Mouse (Mus musculus): ENCODE measurements at regions not wholly inside any gene's neighbourhood (a gene's known extent, or its start where the extent isn't known, plus 50 kb on each side); places are given as distances from the start of the nearest gene placed in this dataset.

GRCm38 (mm10) chr1:51644399-51644798 lies 166.2 kb upstream of the Nabp1 start:
- Histone ChIP-seq H3K36me3 (no peaks in the 10 kb centered on the region), H3K4me3 (replicated peaks) (no peak overlapping the region), H3K27ac (no peak overlapping the region), H3K9ac (replicated peaks) (no peak overlapping the region), H3K27me3 (no peaks in the 10 kb centered on the region), H3K4me2 (no peak overlapping the region), H3K4me1 (replicated peaks) (no peaks in the 10 kb centered on the region), H3K9me3 (no peaks in the 10 kb centered on the region)
- ATAC-seq (ENCODE audit: insufficient number of reproducible peaks, insufficient read depth, low FRiP score, low TSS enrichment, low read depth), result no peak
- WGBS, result 19% methylated on average over 2 of the region's 2 CpGs

GRCm38 (mm10) chr1:51643640-51644039 lies 165.4 kb upstream of the Nabp1 start:
- Histone ChIP-seq H3K4me3 (replicated peaks) (no peak overlapping the region), H3K9ac (replicated peaks) (no peak overlapping the region), H3K9me3 (no peaks in the 10 kb centered on the region), H3K36me3 (no peaks in the 10 kb centered on the region), H3K4me1 (replicated peaks) (no peaks in the 10 kb centered on the region), H3K4me2 (no peak overlapping the region), H3K27me3 (no peaks in the 10 kb centered on the region), H3K27ac (no peak overlapping the region)
- ATAC-seq (ENCODE audit: insufficient number of reproducible peaks, insufficient read depth, low FRiP score, low TSS enrichment, low read depth), result no peak
- 57% methylated on average over 3 of the region's 3 CpGs for WGBS

GRCm38 (mm10) chr1:51638519-51639302 lies 160.5 kb upstream of the Nabp1 start:
- ATAC-seq (ENCODE audit: insufficient number of reproducible peaks, insufficient read depth, low FRiP score, low TSS enrichment, low read depth), result no peak
- Histone ChIP-seq H3K27me3 (no peaks in the 10 kb centered on the region), H3K4me3 (replicated peaks) (no peak overlapping the region), H3K36me3 (no peaks in the 10 kb centered on the region), H3K4me2 (no peak overlapping the region), H3K27ac (no peak overlapping the region), H3K9me3 (no peaks in the 10 kb centered on the region), H3K4me1 (replicated peaks) (peaks cover 5% of the 10 kb centered on the region; the same call in 1 of the 2 replicates), H3K9ac (replicated peaks) (no peak overlapping the region)
- WGBS, result 71% methylated on average over 6 of the region's 6 CpGs

GRCm38 (mm10) chr1:51635881-51636515 lies 157.8 kb upstream of the Nabp1 start:
- peaks cover 12% of the 10 kb centered on the region for H3K4me1 ChIP-seq (replicated peaks)
- H3K4me3 ChIP-seq (replicated peaks), result no peak overlapping the region
- H3K4me2 ChIP-seq, result no peak overlapping the region
- ATAC-seq (ENCODE audit: insufficient number of reproducible peaks, insufficient read depth, low FRiP score, low TSS enrichment, low read depth), result no peak
- no peak overlapping the region for H3K9ac ChIP-seq (replicated peaks)
- 42% methylated on average over 7 of the region's 7 CpGs for WGBS
- no peaks in the 10 kb centered on the region for H3K9me3 ChIP-seq
- H3K27me3 ChIP-seq, result no peaks in the 10 kb centered on the region
- H3K27ac ChIP-seq, result no peak overlapping the region
- H3K36me3 ChIP-seq, result no peaks in the 10 kb centered on the region

GRCm38 (mm10) chr1:51633795-51634194 lies 155.6 kb upstream of the Nabp1 start:
- no peak overlapping the region for H3K27ac ChIP-seq
- no peaks in the 10 kb centered on the region for H3K27me3 ChIP-seq
- H3K9me3 ChIP-seq, result no peaks in the 10 kb centered on the region
- ATAC-seq (ENCODE audit: insufficient number of reproducible peaks, insufficient read depth, low FRiP score, low TSS enrichment, low read depth), result no peak
- H3K4me3 ChIP-seq (replicated peaks), result no peak overlapping the region
- 74% methylated on average over 5 of the region's 5 CpGs for WGBS
- no peaks in the 10 kb centered on the region for H3K36me3 ChIP-seq
- no peak overlapping the region for H3K9ac ChIP-seq (replicated peaks)
- H3K4me1 ChIP-seq (replicated peaks), result peaks cover 12% of the 10 kb centered on the region
- H3K4me2 ChIP-seq, result no peak overlapping the region

GRCm38 (mm10) chr1:51632851-51633250 lies 154.6 kb upstream of the Nabp1 start:
- Histone ChIP-seq H3K4me3 (replicated peaks) (no peak overlapping the region), H3K4me1 (replicated peaks) (peaks cover 12% of the 10 kb centered on the region), H3K9ac (replicated peaks) (no peak overlapping the region), H3K4me2 (no peak overlapping the region), H3K27me3 (no peaks in the 10 kb centered on the region), H3K36me3 (no peaks in the 10 kb centered on the region), H3K9me3 (no peaks in the 10 kb centered on the region), H3K27ac (no peak overlapping the region)
- ATAC-seq (ENCODE audit: insufficient number of reproducible peaks, insufficient read depth, low FRiP score, low TSS enrichment, low read depth), result no peak
- 89% methylated on average over 4 of the region's 4 CpGs for WGBS

- no peak overlapping the region for H3K4me3 ChIP-seq (replicated peaks)
- ATAC-seq (ENCODE audit: insufficient number of reproducible peaks, insufficient read depth, low FRiP score, low TSS enrichment, low read depth), result no peak
- 72% methylated on average over 1 of the region's 1 CpGs for WGBS
- no peak overlapping the region for H3K9ac ChIP-seq (replicated peaks)
- no peaks in the 10 kb centered on the region for H3K9me3 ChIP-seq
- H3K4me1 ChIP-seq (replicated peaks), result peaks cover 7% of the 10 kb centered on the region
- H3K36me3 ChIP-seq, result no peaks in the 10 kb centered on the region
- no peak overlapping the region for H3K4me2 ChIP-seq
- no peak overlapping the region for H3K27ac ChIP-seq
- no peaks in the 10 kb centered on the region for H3K27me3 ChIP-seq
Observed at GRCm38 (mm10) chr1:51629848-51630247, 151.6 kb upstream of the Nabp1 start.

GRCm38 (mm10) chr1:51628137-51628793 lies 150.0 kb upstream of the Nabp1 start:
- H3K27me3 ChIP-seq, result no peaks in the 10 kb centered on the region
- no peak overlapping the region for H3K27ac ChIP-seq
- H3K4me1 ChIP-seq (replicated peaks), result peaks cover 16% of the 10 kb centered on the region
- no peaks in the 10 kb centered on the region for H3K9me3 ChIP-seq
- H3K9ac ChIP-seq (replicated peaks), result no peak overlapping the region
- no peak overlapping the region for H3K4me3 ChIP-seq (replicated peaks)
- H3K36me3 ChIP-seq, result no peaks in the 10 kb centered on the region
- H3K4me2 ChIP-seq, result no peak overlapping the region
- no peak for ATAC-seq (ENCODE audit: insufficient number of reproducible peaks, insufficient read depth, low FRiP score, low TSS enrichment, low read depth)
- 62% methylated on average over 5 of the region's 5 CpGs for WGBS

GRCm38 (mm10) chr1:51626303-51626702 lies 148.1 kb upstream of the Nabp1 start:
- WGBS, result 91% methylated on average over 9 of the region's 9 CpGs
- Histone ChIP-seq H3K9me3 (no peaks in the 10 kb centered on the region), H3K4me2 (no peak overlapping the region), H3K27me3 (no peaks in the 10 kb centered on the region), H3K36me3 (no peaks in the 10 kb centered on the region), H3K4me3 (replicated peaks) (no peak overlapping the region), H3K4me1 (replicated peaks) (peaks cover 11% of the 10 kb centered on the region), H3K9ac (replicated peaks) (no peak overlapping the region), H3K27ac (no peak overlapping the region)
- no peak for ATAC-seq (ENCODE audit: insufficient number of reproducible peaks, insufficient read depth, low FRiP score, low TSS enrichment, low read depth)

GRCm38 (mm10) chr1:51625079-51625478 lies 146.9 kb upstream of the Nabp1 start:
- Histone ChIP-seq H3K4me1 (replicated peaks) (peaks cover 9% of the 10 kb centered on the region; the same call in 1 of the 2 replicates), H3K27me3 (no peaks in the 10 kb centered on the region), H3K4me2 (no peak overlapping the region), H3K9me3 (no peaks in the 10 kb centered on the region), H3K27ac (no peak overlapping the region), H3K4me3 (replicated peaks) (no peak overlapping the region), H3K9ac (replicated peaks) (no peak overlapping the region), H3K36me3 (no peaks in the 10 kb centered on the region)
- WGBS, result 88% methylated on average over 7 of the region's 7 CpGs
- no peak for ATAC-seq (ENCODE audit: insufficient number of reproducible peaks, insufficient read depth, low FRiP score, low TSS enrichment, low read depth)

- no peaks in the 10 kb centered on the region for H3K9me3 ChIP-seq
- no peaks in the 10 kb centered on the region for H3K27me3 ChIP-seq
- peaks cover 9% of the 10 kb centered on the region; the same call in 1 of the 2 replicates for H3K4me1 ChIP-seq (replicated peaks)
- 86% methylated on average over 2 of the region's 2 CpGs for WGBS
- no peaks in the 10 kb centered on the region for H3K36me3 ChIP-seq
- H3K27ac ChIP-seq, result no peak overlapping the region
- no peak for ATAC-seq (ENCODE audit: insufficient number of reproducible peaks, insufficient read depth, low FRiP score, low TSS enrichment, low read depth)
- no peak overlapping the region for H3K9ac ChIP-seq (replicated peaks)
- H3K4me3 ChIP-seq (replicated peaks), result no peak overlapping the region
- no peak overlapping the region for H3K4me2 ChIP-seq
Observed at GRCm38 (mm10) chr1:51624551-51624950, 146.3 kb upstream of the Nabp1 start.
